ENCODE assay signal across 23 mouse cellular contexts in the genomic region with DNA sequence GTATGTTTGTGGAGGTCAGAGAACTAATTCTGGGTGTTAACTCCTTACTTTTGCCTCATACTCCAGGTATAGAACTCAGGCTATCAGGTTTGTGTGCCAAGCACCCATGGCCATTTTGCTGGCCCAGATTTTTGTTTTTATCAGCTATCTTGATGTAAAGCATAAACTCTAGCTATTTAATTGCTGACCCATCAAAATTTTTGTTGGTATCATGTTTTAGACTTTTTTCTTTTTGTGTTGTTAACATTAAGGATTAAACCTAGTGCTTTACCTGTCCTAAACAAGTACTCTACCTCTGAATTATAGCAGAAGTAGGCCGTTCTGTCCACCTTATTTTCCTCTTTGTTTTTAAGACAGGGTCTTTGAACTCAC. TPM values are rescaled to one million over a fixed set of nuclear protein-coding genes. Genes with fewer than 3 reads are reported as not detected.
"Had no signal": no experiment of that assay in that cellular context is flagged by ENCODE, and none has a peak within 500 bp of the region (broad histone marks: within the 10 kb centered on the region; RNA-seq: fewer than 3 reads in every experiment).

No protein-coding gene starts in this region.

- H3K27ac ChIP-seq: limb, embryonic 10.5 days; limb, embryonic 13.5 days; liver, embryonic 13.5 days; neural tube, embryonic 12.5 days; neural tube, embryonic 15.5 days; stomach, embryonic 15.5 days had no signal

- H3K9ac ChIP-seq: limb, embryonic 13.5 days; liver, embryonic 13.5 days; lung, embryonic 14.5 days; neural tube, embryonic 12.5 days; neural tube, embryonic 15.5 days; stomach, embryonic 15.5 days had no signal

- H3K27me3 ChIP-seq: limb, embryonic 13.5 days; liver, embryonic 13.5 days; neural tube, embryonic 12.5 days; neural tube, embryonic 15.5 days; stomach, embryonic 15.5 days had no signal

- H3K9me3 ChIP-seq: limb, embryonic 10.5 days; limb, embryonic 13.5 days; liver, embryonic 13.5 days; neural tube, embryonic 12.5 days; neural tube, embryonic 15.5 days; stomach, embryonic 15.5 days had no signal

- DNase-seq: kidney, adult 11 months; kidney, adult 9 months; kidney, postnatal 14 days; kidney, postnatal 4 days; liver, embryonic 13.5 days; lung, embryonic 14.5 days; midbrain, embryonic 14.5 days; right cerebral cortex, adult 18-20 months; right cerebral cortex, postnatal 14 days; right cerebral cortex, postnatal 4 days; thymus, postnatal 25 days had no signal

- H3K36me3 ChIP-seq: stomach, embryonic 15.5 days had no signal

- H3K4me3 ChIP-seq: limb, embryonic 10.5 days; limb, embryonic 13.5 days; liver, embryonic 13.5 days; neural tube, embryonic 12.5 days; neural tube, embryonic 15.5 days; stomach, embryonic 15.5 days had no signal

- H3K4me1 ChIP-seq: limb, embryonic 10.5 days; limb, embryonic 13.5 days; liver, embryonic 13.5 days; neural tube, embryonic 12.5 days; neural tube, embryonic 15.5 days; stomach, embryonic 15.5 days had no signal

RNA-seq across cellular contexts. Expression of a gene that starts 25.9 kb away (rescaled TPM):
- total RNA-seq: liver, adult 2 months; megakaryocyte progenitor cell, adult 5-6 weeks; megakaryocyte-erythroid progenitor cell, adult 5-6 weeks had no signal
- polyA plus RNA-seq: liver, adult 2 months; liver, embryonic 13.5 days had no signal

RNA-seq across cellular contexts. Expression of a gene that starts 50.3 kb away (rescaled TPM):
- total RNA-seq: layer of hippocampus, adult 18-20 months; layer of hippocampus, postnatal 14 days; left cerebral cortex, postnatal 14 days; midbrain, postnatal 0 days had no signal
- polyA plus RNA-seq: liver, adult 2 months had no signal
